Mouse (Mus musculus) MEL (cell line): ENCODE measurements at regions not wholly inside any gene's neighbourhood (a gene's known extent, or its start where the extent isn't known, plus 50 kb on each side); places are given as distances from the start of the nearest gene placed in this dataset.

Experiments used
- DNase-seq: peaks from one replicate; pipeline ENCODE4 v3.0.0; 2011; ENCODE audit warnings: low read depth, low spot score
- H3K27ac ChIP-seq: 2 replicates; pipeline ENCODE4 v1.5.1; 2012; ENCODE audit warnings: low read depth, mild to moderate bottlenecking, control low read depth, low read length, moderate library complexity; ENCODE audit not compliant: control insufficient read depth
- H3K27me3 ChIP-seq, 2 experiments: fragments of 150-350 bp in 1 of 2; sonication (generic) in 1 of 2; 2 replicates each; pipeline ENCODE4 v1.6.1; 2012; ENCODE audit warnings: low read length in 2 of 2, mild to moderate bottlenecking in 2 of 2, improper control_type of control experiment in 1 of 2, moderate library complexity in 1 of 2; ENCODE audit not compliant: insufficient read depth in 2 of 2, control insufficient read depth in 1 of 2
- H3K36me3 ChIP-seq, 2 experiments: 2 replicates each; pipeline ENCODE4 v1.6.1; 2012 to 2014; ENCODE audit warnings: low read length in 2 of 2, improper control_type of control experiment in 1 of 2, inconsistent platforms in 1 of 2, mild to moderate bottlenecking in 1 of 2; ENCODE audit not compliant: insufficient read depth in 2 of 2, control insufficient read depth in 1 of 2
- H3K4me1 ChIP-seq, 2 experiments: fragments of 150-350 bp in 1 of 2; sonication (generic) in 1 of 2; 2 replicates each; pipeline ENCODE4 v1.6.1; 2012; ENCODE audit warnings: low read length in 2 of 2, improper control_type of control experiment in 1 of 2, mild to moderate bottlenecking in 1 of 2; ENCODE audit not compliant: insufficient read depth in 2 of 2, control insufficient read depth in 1 of 2
- H3K4me3 ChIP-seq, 2 experiments: fragments of 150-350 bp in 1 of 2; sonication (generic) in 1 of 2; 2 replicates each; pipeline ENCODE4 v1.5.1; 2012; ENCODE audit warnings: low read depth in 2 of 2, low read length in 2 of 2, mild to moderate bottlenecking in 2 of 2, moderate library complexity in 2 of 2, control low read depth in 1 of 2, improper control_type of control experiment in 1 of 2; ENCODE audit not compliant: control insufficient read depth in 1 of 2, insufficient read depth in 1 of 2
- H3K79me2 ChIP-seq: 2 replicates; pipeline ENCODE4 v1.6.1; 2012; ENCODE audit warnings: mild to moderate bottlenecking, low read length, moderate library complexity; ENCODE audit not compliant: control insufficient read depth, poor library complexity, insufficient read depth
- H3K9ac ChIP-seq: 2 replicates; pipeline ENCODE4 v1.6.1; 2012; ENCODE audit warnings: low read depth, mild to moderate bottlenecking, control low read depth, low read length, moderate library complexity; ENCODE audit not compliant: control insufficient read depth, poor library complexity, severe bottlenecking
- H3K9me3 ChIP-seq: fragments of 150-350 bp; sonication (generic); replicated peaks from 2 replicates; pipeline ENCODE4 v1.6.1; 2012; ENCODE audit warnings: mild to moderate bottlenecking, low read length, improper control_type of control experiment, moderate library complexity; ENCODE audit not compliant: insufficient read depth
- BHLHE40 ChIP-seq: IDR thresholded peaks from 2 replicates; pipeline ENCODE4 v1.6.1; 2012; ENCODE audit warnings: low read depth, mild to moderate bottlenecking, inconsistent platforms, low read length, improper control_type of control experiment, borderline replicate concordance
- CHD1 ChIP-seq: IDR thresholded peaks from 2 replicates; pipeline ENCODE4 v1.6.1; 2012; ENCODE audit warnings: low read depth, mild to moderate bottlenecking, inconsistent platforms, low read length, improper control_type of control experiment
- ELF1 ChIP-seq: IDR thresholded peaks from 2 replicates; pipeline ENCODE4 v1.6.1; 2014; ENCODE audit warnings: low read depth, mild to moderate bottlenecking, inconsistent platforms, low read length, improper control_type of control experiment, moderate library complexity
- ETS1 ChIP-seq: IDR thresholded peaks from 2 replicates; pipeline ENCODE4 v1.6.1; 2012; ENCODE audit warnings: low read depth, mild to moderate bottlenecking, inconsistent platforms, low read length, improper control_type of control experiment, moderate library complexity
- GATA1 ChIP-seq: IDR thresholded peaks from 2 replicates; pipeline ENCODE4 v1.6.1; 2011; ENCODE audit warnings: low read depth, low read length, improper control_type of control experiment
- HCFC1 ChIP-seq: IDR thresholded peaks from 2 replicates; pipeline ENCODE4 v1.6.1; 2012; ENCODE audit warnings: low read depth, mild to moderate bottlenecking, inconsistent platforms, low read length, improper control_type of control experiment, moderate library complexity
- KAT2A ChIP-seq: conservative IDR thresholded peaks from 2 replicates; pipeline ENCODE4 v1.6.1; 2012; ENCODE audit warnings: low read depth, low read length, improper control_type of control experiment, inconsistent platforms
- MYB ChIP-seq: IDR thresholded peaks from 2 replicates; pipeline ENCODE4 v1.6.1; 2011; ENCODE audit warnings: mild to moderate bottlenecking, low read depth, low read length, improper control_type of control experiment
- POLR2AphosphoS2 ChIP-seq: IDR thresholded peaks from 2 replicates; pipeline ENCODE4 v1.6.1; 2011; ENCODE audit warnings: low read length, improper control_type of control experiment
- POLR2AphosphoS5 ChIP-seq: IDR thresholded peaks from 2 replicates; pipeline ENCODE4 v1.6.1; 2012; ENCODE audit warnings: low read depth, borderline replicate concordance, mild to moderate bottlenecking, inconsistent platforms, low read length, moderate library complexity, mixed read lengths
- RCOR1 ChIP-seq: IDR thresholded peaks from 2 replicates; pipeline ENCODE4 v1.6.1; 2012; ENCODE audit warnings: low read depth, mild to moderate bottlenecking, inconsistent platforms, low read length, improper control_type of control experiment
- TBP ChIP-seq: IDR thresholded peaks from 2 replicates; pipeline ENCODE4 v1.8.0; 2011; ENCODE audit warnings: low read depth, low read length, improper control_type of control experiment
- USF1 ChIP-seq: IDR thresholded peaks from 2 replicates; pipeline ENCODE4 v1.6.1; 2014; ENCODE audit warnings: low read depth, mild to moderate bottlenecking, inconsistent platforms, low read length, improper control_type of control experiment, moderate library complexity
- USF2 ChIP-seq, 2 experiments: IDR thresholded peaks; 2 replicates each; pipeline ENCODE4 v1.6.1; 2011 to 2012; ENCODE audit warnings: improper control_type of control experiment in 2 of 2, low read length in 2 of 2, borderline replicate concordance in 1 of 2, inconsistent platforms in 1 of 2, low read depth in 1 of 2, mild to moderate bottlenecking in 1 of 2; ENCODE audit not compliant: insufficient read depth in 1 of 2
- ZC3H11A ChIP-seq: IDR thresholded peaks from 2 replicates; pipeline ENCODE4 v1.6.1; 2012; ENCODE audit warnings: low read depth, mild to moderate bottlenecking, inconsistent platforms, low read length, improper control_type of control experiment
- ZKSCAN1 ChIP-seq: IDR thresholded peaks from 2 replicates; pipeline ENCODE4 v1.6.1; 2012; ENCODE audit warnings: low read depth, mild to moderate bottlenecking, inconsistent platforms, low read length, improper control_type of control experiment, moderate library complexity
- ZMIZ1 ChIP-seq: IDR thresholded peaks from 2 replicates; pipeline ENCODE4 v1.6.1; 2012; ENCODE audit warnings: low read depth, mild to moderate bottlenecking, inconsistent platforms, low read length, improper control_type of control experiment, moderate library complexity

DNA sequence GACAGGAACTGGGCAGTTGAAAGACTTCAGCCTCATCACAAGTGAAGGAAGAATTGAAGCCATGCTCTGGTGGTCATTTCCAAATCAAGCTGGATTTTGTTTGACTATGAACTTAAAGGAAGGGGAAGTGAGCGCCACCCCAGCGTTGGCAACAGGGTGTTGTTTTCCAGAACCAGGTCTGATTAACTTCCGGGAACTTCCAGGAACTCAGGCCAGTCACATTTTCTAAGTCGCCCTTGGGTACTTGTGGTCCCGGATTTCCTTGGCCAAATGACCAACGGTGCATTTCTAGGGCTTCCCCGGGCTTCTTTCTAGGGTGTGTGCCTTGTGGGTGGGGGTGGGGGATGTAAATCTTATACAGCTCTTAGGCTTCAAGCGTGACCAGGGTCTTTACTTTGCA, 197.4 kb downstream of the Ets1 start:
- H3K4me3 ChIP-seq: no peak overlapping the region
- no peaks in the 10 kb centered on the region for H3K9me3 ChIP-seq
- H3K79me2 ChIP-seq: no peaks in the 10 kb centered on the region
- no peaks in the 10 kb centered on the region for H3K4me1 ChIP-seq
- H3K9ac ChIP-seq: no peak overlapping the region
- DNase-seq: no peak
- H3K27ac ChIP-seq: no peak overlapping the region
- peaks cover 0 to 2% of the 10 kb centered on the region in 2 experiments; a peak in 3 of 4 replicates for H3K27me3 ChIP-seq
- no peak for TF ChIP-seq CHD1
- TF ChIP-seq GATA1: no peak
- TF ChIP-seq BHLHE40: no peak
- no peak for TF ChIP-seq ETS1
- no peak for TF ChIP-seq POLR2AphosphoS5
- H3K36me3 ChIP-seq: no peaks in the 10 kb centered on the region

DNA sequence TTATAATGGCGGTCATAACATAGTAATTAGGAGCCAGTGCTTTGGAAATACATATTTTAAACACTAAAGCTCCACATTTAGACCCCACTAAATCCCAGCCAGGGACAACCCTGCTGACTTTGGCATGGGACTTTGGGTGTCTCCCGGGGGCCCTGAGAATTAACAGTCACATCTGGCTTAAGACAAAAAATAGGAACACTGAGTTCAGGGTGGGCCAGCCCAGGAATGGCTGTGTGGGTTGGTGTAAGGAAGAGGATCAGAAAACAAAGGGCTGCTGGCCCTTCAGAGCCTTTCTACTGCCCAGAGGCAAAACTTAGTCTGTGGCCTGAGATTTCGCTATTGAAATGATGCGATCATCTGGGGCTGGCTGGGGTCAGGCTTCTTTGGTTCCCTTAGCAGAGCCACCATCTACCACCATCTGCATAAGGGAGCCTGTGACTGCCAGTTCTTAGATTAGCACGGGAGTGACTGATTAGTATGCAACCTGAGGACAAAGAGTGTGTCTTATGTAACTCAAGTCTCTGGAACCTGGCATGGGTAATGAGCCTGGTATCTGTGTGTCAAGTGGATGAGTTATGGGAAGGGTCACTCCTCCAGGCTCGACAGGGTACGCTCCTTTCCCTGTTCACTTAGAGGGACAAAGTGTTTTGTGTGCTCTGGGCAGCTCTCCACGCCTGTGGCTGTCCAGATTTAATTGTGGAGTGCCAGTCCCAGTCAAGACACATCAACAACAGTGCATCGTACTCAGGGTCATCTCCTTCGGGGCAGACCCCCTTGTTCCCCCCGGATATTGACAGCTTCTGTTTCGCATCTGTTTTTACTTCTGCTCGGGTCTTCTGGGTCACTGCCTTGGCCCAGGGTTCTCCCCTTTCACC, 199.0 kb downstream of the Ets1 start:
- no peak overlapping the region for H3K27ac ChIP-seq
- no peaks in the 10 kb centered on the region for H3K9me3 ChIP-seq
- no peaks in the 10 kb centered on the region for H3K79me2 ChIP-seq
- H3K9ac ChIP-seq: no peak overlapping the region
- H3K36me3 ChIP-seq: no peaks in the 10 kb centered on the region
- peaks cover 0 to 2% of the 10 kb centered on the region in 2 experiments; a peak in 3 of 4 replicates for H3K27me3 ChIP-seq
- no peak overlapping the region for H3K4me3 ChIP-seq
- no peaks in the 10 kb centered on the region for H3K4me1 ChIP-seq
- TF ChIP-seq ELF1 (no peak), ZKSCAN1 (no peak), USF2 (IDR thresholded peaks at IDR 0.05; ENCODE audit: borderline replicate concordance in 1 of 2, insufficient read depth in 1 of 2, low read depth in 1 of 2, low read length in 2 of 2) (no peak), RCOR1 (no peak), ZMIZ1 (no peak), POLR2AphosphoS2 (no peak), MYB (no peak), USF1 (no peak), TBP (no peak), ZC3H11A (no peak), KAT2A (no peak), CHD1 (no peak), HCFC1 (no peak)
- DNase-seq: no peak
